Mouse (Mus musculus) limb, embryonic 13.5 days (tissue): Measurements from ENCODE around the gene Adamts7. TPM values are rescaled to one million over a fixed set of nuclear protein-coding genes. Genes with fewer than 3 reads are reported as not detected.

ENCODE experiments used
- ATAC-seq: fragments of 200-750 bp; cut with Nextera tagmentation; 2 replicates; pipeline ENCODE4 v1.8.0; 2017; ENCODE audit warnings: low read depth, moderate number of reproducible peaks, moderate TSS enrichment; ENCODE audit not compliant: low FRiP score
- H3K27ac ChIP-seq: fragments of 300-500 bp; sonication (generic); 2 replicates; pipeline ENCODE4 v1.5.1; 2015; ENCODE audit warnings: inconsistent platforms, mild to moderate bottlenecking, moderate library complexity
- H3K27me3 ChIP-seq: fragments of 300-500 bp; sonication (generic); 2 replicates; pipeline ENCODE4 v1.6.1; 2015; ENCODE audit warnings: mild to moderate bottlenecking, inconsistent platforms
- H3K36me3 ChIP-seq: fragments of 300-500 bp; sonication (generic); 2 replicates; pipeline ENCODE4 v1.6.1; 2015; ENCODE audit warnings: inconsistent platforms, mild to moderate bottlenecking, moderate library complexity
- H3K4me1 ChIP-seq: fragments of 300-500 bp; sonication (generic); 2 replicates; pipeline ENCODE4 v1.6.1; 2015; ENCODE audit warnings: inconsistent platforms
- H3K4me2 ChIP-seq: fragments of 300-500 bp; sonication (generic); replicated peaks from 2 replicates; pipeline ENCODE4 v1.6.1; 2015; ENCODE audit warnings: inconsistent platforms, mild to moderate bottlenecking, moderate library complexity
- H3K4me3 ChIP-seq: fragments of 300-500 bp; sonication (generic); 2 replicates; pipeline ENCODE4 v1.5.1; 2015; ENCODE audit warnings: moderate library complexity, mild to moderate bottlenecking, inconsistent platforms
- H3K9ac ChIP-seq: fragments of 300-500 bp; sonication (generic); 2 replicates; pipeline ENCODE4 v1.6.1; 2015; ENCODE audit warnings: mild to moderate bottlenecking, inconsistent platforms
- H3K9me3 ChIP-seq: fragments of 300-500 bp; sonication (generic); 2 replicates; pipeline ENCODE4 v1.6.1; 2016; ENCODE audit warnings: inconsistent platforms
- WGBS: fragments of 180-500 bp; shearing (Covaris S2); methylation state at CpG from one replicate; pipeline ENCODE4 v1.1.7; 2015; 5-methylcytosine and 5-hydroxymethylcytosine counted together
- polyA plus RNA-seq: library from polyadenylated mRNA; unstranded; fragments of >200 nt; fragmentation: Nextera tagmentation; extraction: Ambion mirVana; gene quantifications from 2 replicates; pipeline ENCODE4 v1.2.1, GENCODE M21; 2015

Gene Adamts7
- polyA plus RNA-seq, 1 experiment from 2014 or later, result 21.6 TPM

DNA sequence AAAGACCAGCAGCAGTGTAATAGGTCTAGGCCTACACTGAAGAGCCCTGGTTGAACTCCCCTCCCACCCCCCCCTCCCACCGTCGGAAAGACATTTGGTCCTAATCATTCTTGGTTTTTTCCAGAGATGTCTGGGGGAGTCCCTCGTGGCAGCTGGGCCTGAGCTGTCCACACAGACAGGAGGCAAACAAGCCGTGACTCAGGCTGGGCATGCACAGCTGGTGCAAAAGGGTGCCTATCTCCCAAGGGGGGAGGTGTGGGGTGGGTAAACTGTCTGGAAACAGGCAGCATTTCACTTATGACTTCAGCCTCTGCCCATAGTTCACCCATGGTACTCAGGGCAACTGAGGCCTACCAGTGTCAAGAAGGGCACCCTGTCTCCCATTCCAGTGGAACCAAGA, 38.7 kb downstream of the Adamts7 start:
- WGBS, result 22% methylated on average over 4 of the region's 4 CpGs

GRCm38 (mm10) chr9:90203233-90203632, 40.4 kb downstream of the Adamts7 start:
- WGBS, result 52% methylated on average over 5 of the region's 5 CpGs
- H3K27ac ChIP-seq, result no peak overlapping the region
- H3K9ac ChIP-seq, result no peak overlapping the region
- H3K27me3 ChIP-seq, result no peaks in the 10 kb centered on the region
- H3K4me1 ChIP-seq, result no peaks in the 10 kb centered on the region
- no peak for ATAC-seq
- H3K4me3 ChIP-seq, result no peak overlapping the region
- no peak overlapping the region for H3K4me2 ChIP-seq
- H3K9me3 ChIP-seq, result no peaks in the 10 kb centered on the region
- H3K36me3 ChIP-seq, result peaks cover 72% of the 10 kb centered on the region

More for the DNA sequence above, 38.7 kb downstream of the Adamts7 start:
- Histone ChIP-seq H3K4me3 (no peak overlapping the region), H3K9me3 (no peaks in the 10 kb centered on the region), H3K36me3 (peaks cover 74% of the 10 kb centered on the region), H3K27ac (no peak overlapping the region), H3K4me1 (no peaks in the 10 kb centered on the region), H3K9ac (no peak overlapping the region), H3K4me2 (no peak overlapping the region), H3K27me3 (no peaks in the 10 kb centered on the region)
- no peak for ATAC-seq

GRCm38 (mm10) chr9:90204396-90204915, 41.6 kb downstream of the Adamts7 start:
- Histone ChIP-seq H3K4me1 (no peaks in the 10 kb centered on the region), H3K9ac (no peak overlapping the region), H3K4me2 (no peak overlapping the region), H3K27me3 (no peaks in the 10 kb centered on the region), H3K4me3 (no peak overlapping the region), H3K36me3 (peaks cover 70% of the 10 kb centered on the region), H3K9me3 (no peaks in the 10 kb centered on the region), H3K27ac (no peak overlapping the region)
- no peak for ATAC-seq
- 62% methylated on average over 8 of the region's 8 CpGs for WGBS

GRCm38 (mm10) chr9:90206500-90206899, 43.6 kb downstream of the Adamts7 start:
- no peak overlapping the region for H3K9ac ChIP-seq
- peaks cover 64% of the 10 kb centered on the region for H3K36me3 ChIP-seq
- no peak; the same call in 1 of the 2 replicates for ATAC-seq

GRCm38 (mm10) chr9:90207808-90208207, 44.9 kb downstream of the Adamts7 start:
- no peak overlapping the region for H3K9ac ChIP-seq
- H3K36me3 ChIP-seq, result peaks cover 63% of the 10 kb centered on the region
- 77% methylated on average over 8 of the region's 8 CpGs for WGBS
- no peaks in the 10 kb centered on the region for H3K4me1 ChIP-seq
- H3K9me3 ChIP-seq, result no peaks in the 10 kb centered on the region
- H3K4me3 ChIP-seq, result no peak overlapping the region
- H3K27me3 ChIP-seq, result no peaks in the 10 kb centered on the region
- H3K27ac ChIP-seq, result no peak overlapping the region
- H3K4me2 ChIP-seq, result no peak overlapping the region
- ATAC-seq, result no peak

More at GRCm38 (mm10) chr9:90206500-90206899, 43.6 kb downstream of the Adamts7 start:
- Histone ChIP-seq H3K27me3 (no peaks in the 10 kb centered on the region), H3K4me3 (no peak overlapping the region), H3K4me1 (no peaks in the 10 kb centered on the region), H3K9me3 (no peaks in the 10 kb centered on the region), H3K4me2 (no peak overlapping the region), H3K27ac (no peak overlapping the region)
- 43% methylated on average over 2 of the region's 2 CpGs for WGBS

GRCm38 (mm10) chr9:90208655-90209054, 45.8 kb downstream of the Adamts7 start:
- Histone ChIP-seq H3K4me3 (no peak overlapping the region), H3K4me1 (no peaks in the 10 kb centered on the region), H3K9me3 (no peaks in the 10 kb centered on the region), H3K27me3 (no peaks in the 10 kb centered on the region), H3K36me3 (peaks cover 71% of the 10 kb centered on the region), H3K4me2 (no peak overlapping the region), H3K27ac (no peak overlapping the region), H3K9ac (no peak overlapping the region)
- ATAC-seq, result no peak
- 87% methylated on average over 6 of the region's 6 CpGs for whole genome bisulfite sequencing

- no peaks in the 10 kb centered on the region for H3K9me3 ChIP-seq
- no peaks in the 10 kb centered on the region for H3K4me1 ChIP-seq
- H3K27ac ChIP-seq, result no peak overlapping the region
- H3K9ac ChIP-seq, result no peak overlapping the region
- no peak overlapping the region for H3K4me2 ChIP-seq
- 84% methylated on average over 3 of the region's 3 CpGs for WGBS
- H3K4me3 ChIP-seq, result no peak overlapping the region
- ATAC-seq, result no peak
- H3K36me3 ChIP-seq, result peaks cover 74% of the 10 kb centered on the region
- no peaks in the 10 kb centered on the region for H3K27me3 ChIP-seq
These were observed 50.3 kb downstream of the Adamts7 start for GRCm38 (mm10) chr9:90213127-90213526.

GRCm38 (mm10) chr9:90216259-90217001, 53.6 kb downstream of the Adamts7 start:
- Histone ChIP-seq H3K9me3 (no peaks in the 10 kb centered on the region), H3K4me3 (no peak overlapping the region), H3K27ac (no peak overlapping the region), H3K4me1 (no peaks in the 10 kb centered on the region), H3K9ac (no peak overlapping the region), H3K27me3 (no peaks in the 10 kb centered on the region), H3K36me3 (peaks cover 71% of the 10 kb centered on the region), H3K4me2 (no peak overlapping the region)
- WGBS, result 84% methylated on average over 11 of the region's 11 CpGs
- ATAC-seq, result no peak

DNA sequence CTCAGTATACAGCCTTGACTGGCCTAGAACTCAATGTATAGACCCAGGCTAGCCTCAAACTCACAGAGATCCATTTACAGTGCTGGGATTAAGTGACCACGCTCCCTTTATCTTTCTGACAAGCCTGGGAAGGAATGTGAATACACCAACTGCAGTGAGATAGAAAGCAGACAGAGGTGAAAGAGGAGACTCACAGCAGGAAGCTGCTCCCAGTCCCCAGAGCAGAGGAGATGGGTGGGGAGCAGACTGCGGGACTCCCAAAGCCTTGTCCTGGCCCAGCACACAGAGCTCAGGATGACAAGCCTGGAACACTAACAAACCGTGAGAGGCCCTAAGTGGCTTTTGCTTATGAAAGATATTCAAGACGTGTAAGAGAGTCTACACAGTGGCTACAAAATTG, 54.6 kb downstream of the Adamts7 start:
- Histone ChIP-seq H3K27ac (no peak overlapping the region), H3K4me1 (no peaks in the 10 kb centered on the region), H3K27me3 (no peaks in the 10 kb centered on the region), H3K9ac (no peak overlapping the region), H3K4me2 (no peak overlapping the region), H3K36me3 (peaks cover 72% of the 10 kb centered on the region), H3K4me3 (no peak overlapping the region), H3K9me3 (no peaks in the 10 kb centered on the region)
- no peak for ATAC-seq
- WGBS, result 74% methylated on average over 4 of the region's 4 CpGs

DNA sequence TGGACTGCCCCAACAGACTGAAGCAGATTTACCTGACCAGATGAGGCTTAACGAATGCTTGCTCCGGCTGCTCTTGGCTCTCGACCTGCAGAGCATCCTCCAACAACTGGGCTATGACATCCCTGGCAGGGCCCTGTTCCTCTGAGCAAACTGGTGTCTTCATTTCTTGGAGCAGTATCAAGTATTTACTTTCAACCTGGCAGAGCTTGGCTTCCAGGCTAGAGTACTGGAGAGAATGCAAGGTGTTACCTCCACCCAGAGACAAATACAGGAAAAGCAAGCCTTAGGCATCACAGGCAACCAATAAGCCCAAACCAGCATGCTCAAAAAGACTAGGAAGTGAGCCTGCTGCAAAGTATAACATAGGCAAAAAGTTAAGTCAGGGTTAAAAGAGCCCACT, 59.4 kb downstream of the Adamts7 start:
- 90% methylated on average over 3 of the region's 3 CpGs for WGBS
- Histone ChIP-seq H3K27me3 (no peaks in the 10 kb centered on the region), H3K36me3 (peaks cover 68% of the 10 kb centered on the region), H3K4me2 (no peak overlapping the region), H3K9ac (no peak overlapping the region), H3K9me3 (no peaks in the 10 kb centered on the region), H3K27ac (no peak overlapping the region), H3K4me1 (no peaks in the 10 kb centered on the region), H3K4me3 (no peak overlapping the region)
- no peak for ATAC-seq

GRCm38 (mm10) chr9:90226081-90226741, 63.3 kb downstream of the Adamts7 start:
- Histone ChIP-seq H3K9me3 (no peaks in the 10 kb centered on the region), H3K4me3 (no peak overlapping the region), H3K4me2 (no peak overlapping the region), H3K9ac (no peak overlapping the region), H3K27me3 (no peaks in the 10 kb centered on the region), H3K36me3 (peaks cover 50% of the 10 kb centered on the region), H3K4me1 (no peaks in the 10 kb centered on the region), H3K27ac (no peak overlapping the region)
- 90% methylated on average over 21 of the region's 21 CpGs for WGBS
- ATAC-seq, result no peak

DNA sequence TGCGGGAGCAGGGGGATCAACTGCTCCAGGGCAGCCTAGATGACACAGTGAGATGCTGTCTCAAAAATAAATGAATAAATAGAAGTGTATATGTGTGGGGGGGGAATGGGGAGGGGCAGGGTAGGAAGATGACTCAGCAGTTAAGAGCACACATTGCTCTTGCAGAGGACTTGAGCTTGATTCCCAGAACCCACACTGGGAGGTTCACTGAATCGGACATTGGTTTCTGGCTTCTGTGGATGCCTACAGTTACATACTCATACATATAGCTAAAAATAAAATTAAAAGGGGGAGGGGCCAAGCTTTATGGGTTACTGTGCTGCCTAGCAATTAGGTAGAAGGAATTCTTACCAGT, 63.9 kb downstream of the Adamts7 start:
- no peak overlapping the region for H3K9ac ChIP-seq
- H3K4me1 ChIP-seq, result no peaks in the 10 kb centered on the region
- 81% methylated on average over 2 of the region's 2 CpGs for WGBS
- no peaks in the 10 kb centered on the region for H3K27me3 ChIP-seq
- H3K4me3 ChIP-seq, result no peak overlapping the region
- no peak overlapping the region for H3K27ac ChIP-seq
- H3K9me3 ChIP-seq, result no peaks in the 10 kb centered on the region
- H3K4me2 ChIP-seq, result no peak overlapping the region
- ATAC-seq, result no peak
- H3K36me3 ChIP-seq, result peaks cover 50% of the 10 kb centered on the region
